Mouse (Mus musculus) ES-E14 (cell line): Measurements from ENCODE around the gene Plch2.

Experiments
- CHD2 ChIP-seq: IDR thresholded peaks from 2 replicates; pipeline ENCODE4 v1.6.1; 2014; ENCODE audit warnings: mild to moderate bottlenecking, low read depth, low read length, inconsistent platforms
- MAFK ChIP-seq: IDR thresholded peaks from 2 replicates; pipeline ENCODE4 v1.6.1; 2014; ENCODE audit warnings: mild to moderate bottlenecking, low read depth, low read length, inconsistent platforms; ENCODE audit not compliant: insufficient read depth
- ZC3H11A ChIP-seq: IDR thresholded peaks from 2 replicates; pipeline ENCODE4 v1.6.1; 2012; ENCODE audit warnings: low read depth, mild to moderate bottlenecking, inconsistent platforms, low read length, borderline replicate concordance
- ZNF384 ChIP-seq: IDR thresholded peaks from 2 replicates; pipeline ENCODE4 v1.6.1; 2012; ENCODE audit warnings: low read depth, low read length, inconsistent platforms

- no peak for TF ChIP-seq ZC3H11A
- no peak for TF ChIP-seq ZNF384
- TF ChIP-seq CHD2 = no peak
- TF ChIP-seq MAFK = no peak
These were observed 50.3 kb downstream of the Plch2 start for GRCm38 (mm10) chr4:155006296-155006695.
